Mouse (Mus musculus) embryo, embryonic 11.5 days (tissue): Measurements from ENCODE around the gene Dlx6.

Experiments
- DNase-seq: peaks from one replicate; pipeline ENCODE4 v3.0.0-alpha.2; 2012; ENCODE audit warnings: low read depth, low spot score

Dlx6 gene

GRCm38 (mm10) chr6:6877346-6877910 lies 14.3 kb downstream of the Dlx6 start:
- no peak for DNase-seq

DNA sequence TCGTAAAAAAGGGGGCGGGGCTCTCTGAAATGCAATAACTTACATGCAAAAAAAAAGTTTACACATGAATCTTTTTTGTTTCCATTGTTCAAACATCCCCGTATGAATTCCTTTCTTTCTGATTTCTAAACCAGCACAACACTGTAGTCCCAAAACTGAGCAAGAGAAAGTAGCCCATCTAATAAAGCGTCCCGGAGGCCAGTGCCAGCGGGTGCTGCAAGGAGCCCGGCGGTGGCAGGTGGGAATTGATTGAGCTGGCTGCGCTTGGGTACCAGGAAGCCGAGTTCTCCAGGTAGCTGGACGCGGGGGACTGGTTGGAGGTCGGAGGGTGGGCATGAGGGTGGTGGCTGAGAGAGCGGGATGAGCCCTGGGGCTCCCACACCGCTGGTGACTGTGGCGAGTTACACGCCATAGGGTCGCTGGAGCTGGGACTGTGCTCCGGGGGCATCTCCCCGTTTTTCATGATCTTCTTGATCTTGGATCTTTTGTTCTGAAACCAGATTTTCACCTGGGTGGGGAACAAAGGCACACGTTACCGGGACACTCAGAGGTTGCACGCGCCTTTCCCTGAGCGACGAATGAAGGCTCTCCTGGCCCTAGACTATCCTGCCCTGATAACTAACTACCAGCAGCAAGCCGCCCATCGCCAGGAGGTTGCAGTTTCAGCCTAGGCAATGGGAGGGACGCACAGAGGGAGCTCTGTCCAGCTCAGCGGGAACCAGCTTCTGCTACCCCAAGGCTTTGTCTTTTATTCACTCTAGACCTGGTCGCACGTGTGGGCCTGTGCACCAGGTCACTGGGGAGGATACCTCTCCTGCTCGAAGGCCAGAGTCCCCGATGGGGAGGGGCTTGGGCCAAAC lies 15.1 kb downstream of the Dlx6 start:
- no peak for DNase-seq

GRCm38 (mm10) chr6:6878841-6879291 lies 15.7 kb downstream of the Dlx6 start:
- DNase-seq = no peak

DNA sequence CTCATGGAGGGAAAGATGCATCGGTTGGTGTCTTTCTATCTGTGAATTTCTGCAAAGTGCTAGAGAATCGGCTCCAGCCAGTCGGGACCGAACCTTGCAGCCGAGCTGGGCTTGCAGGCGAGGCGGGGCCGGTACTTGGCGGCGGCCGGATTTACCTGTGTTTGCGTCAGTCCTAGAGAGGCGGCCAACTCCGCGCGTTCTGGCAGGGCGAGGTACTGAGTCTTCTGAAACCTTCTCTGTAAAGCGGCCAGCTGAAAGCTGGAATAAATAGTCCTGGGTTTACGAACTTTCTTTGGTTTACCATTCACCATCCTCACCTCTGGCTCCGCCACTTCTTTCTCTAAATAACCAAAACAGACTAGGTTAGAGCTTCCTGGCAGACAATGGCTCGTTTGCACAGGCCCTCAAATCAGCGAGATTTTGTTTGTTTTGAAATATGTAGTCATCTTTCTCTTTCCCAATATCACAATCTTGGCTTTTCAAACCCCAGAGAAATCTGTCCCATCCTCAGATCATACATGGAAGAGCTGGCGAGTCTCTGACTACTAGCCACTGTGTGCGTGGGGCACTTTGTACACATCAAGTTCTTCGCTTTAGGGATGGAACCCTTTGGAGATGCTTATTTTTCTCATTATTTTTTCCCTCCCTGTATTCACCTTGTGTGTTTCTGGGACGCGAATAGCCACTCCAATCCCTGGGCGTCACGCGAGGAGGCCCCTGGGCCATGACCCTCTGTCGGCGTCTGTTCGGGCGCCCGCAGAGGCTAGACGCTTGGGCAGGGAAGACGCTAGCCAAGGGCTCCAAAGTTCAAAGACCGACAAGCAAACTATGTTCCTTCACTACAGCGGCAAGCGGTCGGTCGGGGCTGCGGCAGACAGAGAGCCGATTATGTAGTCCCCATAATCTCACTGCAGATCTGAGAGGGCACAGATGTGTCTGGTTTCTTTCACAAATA lies 16.5 kb downstream of the Dlx6 start:
- DNase-seq = no peak

DNA sequence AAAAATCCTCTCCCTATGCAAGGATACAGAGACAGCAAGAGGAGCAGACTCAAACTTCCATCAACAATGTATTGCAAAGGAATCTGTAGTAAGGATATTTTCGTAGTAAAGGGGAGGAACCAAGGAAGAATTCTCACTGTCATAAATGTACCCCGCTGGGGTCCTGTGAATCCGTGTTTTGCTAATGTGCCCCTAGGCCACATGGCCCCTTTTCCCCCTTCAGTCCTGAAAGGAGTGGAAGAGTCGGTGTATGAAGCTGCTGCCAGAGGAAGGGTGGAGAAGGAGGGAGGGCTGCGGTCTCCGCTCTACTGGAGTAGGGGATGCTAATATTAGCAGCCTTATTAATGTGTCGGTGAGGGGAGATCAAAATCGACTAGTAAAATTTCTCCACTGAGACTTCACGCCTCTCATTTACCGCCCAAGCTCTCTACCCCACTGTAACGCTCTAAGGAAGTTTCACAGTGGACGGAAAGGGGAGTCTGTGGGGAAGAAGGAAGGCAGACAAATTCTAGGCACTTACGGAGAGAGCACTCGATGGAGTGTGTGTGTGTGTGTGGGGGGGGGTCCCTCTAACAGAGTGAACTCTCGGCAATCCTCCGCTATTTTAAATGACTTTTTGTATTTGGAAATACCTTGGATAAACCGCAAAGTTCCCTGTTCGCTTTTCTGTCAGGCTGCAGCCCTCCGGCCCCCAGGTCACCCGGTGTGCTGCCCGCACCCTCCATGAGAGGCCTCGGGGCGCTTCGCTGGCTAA lies 17.4 kb downstream of the Dlx6 start:
- no peak for DNase-seq

DNA sequence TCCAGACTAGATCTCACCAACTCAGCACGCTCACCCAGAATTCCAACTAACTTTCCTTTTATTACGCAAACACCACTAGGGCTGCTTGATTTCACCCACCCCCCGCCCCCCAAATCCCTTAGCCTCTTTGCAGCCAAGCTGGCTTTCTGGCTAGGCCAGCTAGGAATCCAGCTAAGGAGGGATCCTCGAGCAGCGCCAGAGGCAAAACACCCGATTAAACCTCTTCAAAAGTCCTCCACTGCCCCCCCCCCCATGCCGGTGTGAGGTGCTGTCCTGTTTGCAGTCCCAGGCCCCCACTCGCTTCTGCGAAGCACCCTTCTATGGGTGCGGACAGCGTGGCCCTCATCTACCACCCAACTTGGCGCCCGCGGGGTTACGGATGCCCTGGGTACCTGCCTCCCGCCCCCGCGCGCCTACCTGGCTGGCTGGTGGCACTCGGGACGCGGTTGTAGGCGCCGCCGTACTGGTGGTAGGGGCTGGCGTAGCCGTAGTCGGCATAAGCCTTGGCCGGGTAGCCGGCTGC lies 18.0 kb downstream of the Dlx6 start:
- DNase-seq = no peak

DNA sequence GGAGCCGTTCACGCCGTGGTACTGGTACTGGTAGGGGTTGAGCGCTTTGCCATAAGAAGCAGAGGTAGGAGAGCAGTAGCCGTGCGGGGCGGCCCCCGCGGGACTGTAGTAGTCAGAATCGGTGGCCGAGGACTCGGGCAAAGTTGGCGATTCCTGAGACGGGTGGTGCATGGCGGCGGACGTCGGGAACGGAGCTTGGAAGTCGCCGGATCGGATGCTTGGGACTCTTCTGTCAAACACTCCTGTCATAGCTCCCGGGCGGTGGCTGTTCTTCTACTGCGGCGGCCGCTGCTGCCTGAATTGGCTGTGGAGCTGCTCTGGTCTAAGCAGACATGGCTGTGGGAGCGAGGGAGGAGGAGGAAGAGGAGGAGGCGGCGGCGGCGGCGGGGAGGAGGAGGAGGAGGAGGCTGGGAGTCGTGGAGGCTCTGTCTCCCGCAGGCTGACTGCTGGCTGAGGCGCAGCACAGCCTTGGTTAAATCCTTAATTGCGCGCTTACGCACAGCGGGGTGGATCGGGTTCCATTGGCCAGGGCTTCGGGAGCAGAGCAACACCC lies 18.6 kb downstream of the Dlx6 start, which contains the start of gene Dlx5:
TSS of gene Dlx5 (minus strand) at position 448 of the 553 bp plus-strand sequence.
- no peak for DNase-seq

DNA sequence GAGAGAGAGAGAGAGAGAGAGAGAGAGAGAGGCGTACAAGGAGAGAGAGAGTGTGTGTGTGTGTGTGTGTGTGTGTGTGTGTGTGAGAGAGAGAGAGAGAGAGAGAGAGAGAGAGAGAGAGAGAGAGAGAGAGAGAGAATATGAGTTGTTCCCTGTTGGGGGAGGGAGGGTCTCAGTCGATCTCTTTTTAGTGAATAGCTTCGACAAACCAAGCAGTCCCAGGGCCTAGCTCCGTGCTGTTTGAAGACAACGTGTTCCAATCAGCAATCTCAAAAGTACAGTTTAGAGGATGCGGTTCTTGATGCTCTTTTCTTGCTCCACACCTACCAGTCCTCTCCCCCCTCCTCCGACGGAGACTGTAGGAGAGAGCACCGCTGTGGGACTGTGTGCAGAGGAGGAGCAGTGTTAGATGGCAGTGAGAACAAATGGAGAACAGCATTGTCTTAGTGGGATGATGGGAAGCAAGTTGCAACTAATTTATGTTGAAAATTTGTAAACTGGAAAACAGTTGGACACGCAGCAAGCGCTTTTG lies 19.2 kb downstream of the Dlx6 start:
- DNase-seq = no peak

- DNase-seq = no peak
These were observed 21.8 kb downstream of the Dlx6 start for GRCm38 (mm10) chr6:6884897-6885296.

DNA sequence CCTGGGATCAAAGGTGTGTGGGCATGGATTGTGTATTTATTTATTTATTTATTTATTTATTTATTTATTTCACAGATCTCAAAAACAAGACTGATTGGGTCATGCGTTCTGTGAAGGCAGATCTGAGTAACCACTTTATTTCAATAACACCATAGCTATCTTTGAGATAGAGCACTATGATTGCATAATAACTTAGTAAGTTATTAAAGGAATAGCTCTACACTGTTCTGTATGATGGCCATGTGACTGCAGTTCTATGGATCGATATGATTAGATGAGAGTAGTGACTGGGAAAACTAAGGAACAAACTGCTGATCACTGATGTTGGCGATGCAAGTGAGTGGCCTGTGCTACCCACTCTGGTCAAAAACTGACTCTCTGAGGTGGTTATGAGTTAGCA lies 23.1 kb downstream of the Dlx6 start:
- DNase-seq = no peak

DNA sequence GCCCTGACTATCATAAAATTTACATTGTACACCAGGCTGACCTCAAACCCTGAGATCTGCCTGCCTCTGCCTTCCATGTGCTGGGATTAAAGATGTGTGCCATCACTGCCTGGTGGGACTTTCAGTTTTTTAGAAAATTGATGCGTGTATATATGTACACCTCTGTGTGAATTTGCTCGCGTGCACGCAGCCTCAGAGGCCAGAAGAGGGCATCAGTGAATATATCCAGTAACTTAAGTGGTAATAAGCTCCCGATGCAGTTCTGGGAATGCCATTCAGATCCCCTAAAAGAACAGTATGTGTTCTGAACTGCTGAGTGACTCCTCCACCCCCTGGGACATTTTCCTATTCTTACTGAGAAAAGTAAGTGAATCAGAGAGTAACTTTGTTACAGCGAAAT lies 26.9 kb downstream of the Dlx6 start:
- DNase-seq = no peak

- no peak for DNase-seq
These were observed 46.5 kb downstream of the Dlx6 start for GRCm38 (mm10) chr6:6909586-6909985.

DNA sequence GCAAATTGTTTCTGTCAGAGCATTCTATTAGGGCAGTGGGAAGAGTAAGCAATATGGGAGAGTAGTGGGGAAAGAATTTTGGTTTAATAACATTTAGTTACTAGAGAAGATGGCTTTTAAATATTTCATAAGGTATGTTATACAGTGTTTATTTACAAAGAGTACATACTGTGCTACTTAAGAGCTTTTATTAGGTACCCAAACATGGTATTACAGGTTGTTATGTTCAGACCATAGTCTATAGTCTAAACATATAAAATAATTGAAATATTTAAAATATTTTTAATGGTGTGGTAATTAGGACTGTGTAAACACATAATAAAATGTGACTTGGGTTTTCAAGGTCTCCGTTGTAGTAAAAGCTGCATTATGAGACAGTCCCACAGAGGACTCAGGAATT lies 51.2 kb downstream of the Dlx6 start:
- no peak for DNase-seq

- DNase-seq = peak; percentile 59
These were observed 51.9 kb downstream of the Dlx6 start for GRCm38 (mm10) chr6:6914849-6915525.

GRCm38 (mm10) chr6:6915526-6915915 lies 52.4 kb downstream of the Dlx6 start:
- no peak for DNase-seq

DNA sequence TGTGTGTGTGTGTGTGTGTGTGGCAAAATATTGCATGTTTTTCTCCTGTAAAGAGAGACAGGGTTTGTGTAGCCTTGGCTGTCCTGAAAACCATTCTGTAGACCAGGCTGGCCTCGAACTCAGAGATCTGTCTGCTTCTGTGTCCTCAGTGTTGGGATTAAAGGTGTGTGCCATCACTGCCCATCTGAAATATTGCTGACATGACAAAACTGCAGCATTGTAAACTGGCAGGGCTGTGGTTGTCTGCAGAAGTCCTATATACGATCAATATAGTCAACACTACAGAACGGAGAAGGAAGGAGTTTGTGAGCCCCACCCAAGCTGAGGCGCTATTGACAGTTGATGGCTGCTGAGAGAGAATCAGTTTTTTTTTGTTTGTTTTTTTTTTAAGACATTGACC lies 54.2 kb downstream of the Dlx6 start:
- no peak for DNase-seq
